Mouse (Mus musculus): ENCODE data around the gene Herpud1.

- TF ChIP-seq CTCF (IDR thresholded peaks at IDR 0.05; ENCODE audit: extremely low read depth, insufficient read depth, low read length): no peak
- TF ChIP-seq POLR2A (IDR thresholded peaks at IDR 0.05; ENCODE audit: extremely low read depth, insufficient read depth, low read length): no peak
These were observed 42.2 kb downstream of the Herpud1 start for GRCm38 (mm10) chr8:94428420-94428819.
